Mouse (Mus musculus) telencephalon, adult 2 months (tissue): ENCODE data around the gene Coro1b.

ENCODE experiments used
- DNase-seq: peaks from one replicate; pipeline ENCODE4 v3.0.0-alpha.2; 2011; ENCODE audit warnings: low read depth, low spot score

Coro1b gene

GRCm38 (mm10) chr19:4142416-4143173 lies 5.8 kb upstream of the Coro1b start:
- no peak for DNase-seq

- no peak for DNase-seq
Measured at GRCm38 (mm10) chr19:4143759-4144268, 4.6 kb upstream of the Coro1b start, which contains the start of gene Cabp4. TSS of gene Cabp4 (minus strand) at chr19:4144033.

GRCm38 (mm10) chr19:4144550-4145498 lies 3.6 kb upstream of the Coro1b start:
- DNase-seq: no peak

- DNase-seq: no peak
Measured at GRCm38 (mm10) chr19:4145936-4146335, 2.5 kb upstream of the Coro1b start.

GRCm38 (mm10) chr19:4146366-4147021 lies 1.9 kb upstream of the Coro1b start:
- no peak for DNase-seq

GRCm38 (mm10) chr19:4147022-4147405 lies 1.4 kb upstream of the Coro1b start:
- no peak for DNase-seq

- no peak for DNase-seq
Measured at GRCm38 (mm10) chr19:4147782-4148490, 483 bp upstream of the Coro1b start.

- no peak for DNase-seq
Measured at GRCm38 (mm10) chr19:4148819-4149218, 400 bp downstream of the Coro1b start.

GRCm38 (mm10) chr19:4149283-4149682 lies 864 bp downstream of the Coro1b start:
- no peak for DNase-seq

- DNase-seq: no peak
Measured at GRCm38 (mm10) chr19:4149764-4150461, 1.5 kb downstream of the Coro1b start.

GRCm38 (mm10) chr19:4150567-4151487 lies 2.4 kb downstream of the Coro1b start:
- DNase-seq: no peak

- no peak for DNase-seq
Measured at GRCm38 (mm10) chr19:4151488-4151860, 3.1 kb downstream of the Coro1b start.

GRCm38 (mm10) chr19:4151898-4152297 lies 3.5 kb downstream of the Coro1b start:
- DNase-seq: no peak

GRCm38 (mm10) chr19:4152445-4153231 lies 4.2 kb downstream of the Coro1b start:
- DNase-seq: no peak

- no peak for DNase-seq
Measured at GRCm38 (mm10) chr19:4153232-4153654, 4.8 kb downstream of the Coro1b start, which contains the start of gene Ptprcap. TSS of gene Ptprcap (plus strand) at chr19:4153604.

- DNase-seq: no peak
Measured at GRCm38 (mm10) chr19:4154437-4155222, 6.2 kb downstream of the Coro1b start.

- no peak for DNase-seq
Measured at GRCm38 (mm10) chr19:4155223-4156072, 7.0 kb downstream of the Coro1b start.
